Mouse (Mus musculus) neural tube, embryonic 11.5 days (tissue): ENCODE data around the gene Cfap97d1. TPM values are rescaled to one million over a fixed set of nuclear protein-coding genes. Genes with fewer than 3 reads are reported as not detected.

Experiments
- ATAC-seq: fragments of 200-750 bp; cut with Nextera tagmentation; 2 replicates; pipeline ENCODE4 v1.8.0; 2017; ENCODE audit warnings: moderate number of reproducible peaks, mild to moderate bottlenecking, moderate TSS enrichment, moderate library complexity; ENCODE audit not compliant: insufficient read depth, low FRiP score, low TSS enrichment
- DNase-seq: peaks from one replicate; pipeline ENCODE4 v3.0.0-alpha.2; 2015; ENCODE audit warnings: low spot score
- H3K27ac ChIP-seq: fragments of 300-500 bp; sonication (generic); 2 replicates; pipeline ENCODE4 v1.5.1; 2014; ENCODE audit warnings: low read depth, mild to moderate bottlenecking, low read length
- H3K27me3 ChIP-seq: fragments of 300-500 bp; sonication (generic); 2 replicates; pipeline ENCODE4 v1.6.1; 2014; ENCODE audit warnings: mild to moderate bottlenecking, low read length, mixed read lengths; ENCODE audit not compliant: control insufficient read depth, insufficient read depth
- H3K36me3 ChIP-seq: fragments of 300-500 bp; sonication (generic); 2 replicates; pipeline ENCODE4 v1.6.1; 2014; ENCODE audit warnings: mild to moderate bottlenecking, low read length, moderate library complexity, mixed read lengths; ENCODE audit not compliant: control insufficient read depth, insufficient read depth
- H3K4me1 ChIP-seq: fragments of 300-500 bp; sonication (generic); 2 replicates; pipeline ENCODE4 v1.6.1; 2014; ENCODE audit warnings: low read length, mixed read lengths; ENCODE audit not compliant: control insufficient read depth, insufficient read depth
- H3K4me2 ChIP-seq: fragments of 300-500 bp; sonication (generic); 2 replicates; pipeline ENCODE4 v1.6.1; 2014; ENCODE audit warnings: low read depth, mild to moderate bottlenecking, moderate library complexity
- H3K4me3 ChIP-seq: fragments of 300-500 bp; sonication (generic); 2 replicates; pipeline ENCODE4 v1.5.1; 2014; ENCODE audit warnings: low read depth, low read length
- H3K9ac ChIP-seq: fragments of 300-500 bp; sonication (generic); 2 replicates; pipeline ENCODE4 v1.6.1; 2014; ENCODE audit warnings: mild to moderate bottlenecking, low read length
- H3K9me3 ChIP-seq: fragments of 300-500 bp; sonication (generic); 2 replicates; pipeline ENCODE4 v1.6.1; 2016; ENCODE audit warnings: low read length; ENCODE audit not compliant: control insufficient read depth
- WGBS: fragments of 180-500 bp; shearing (Covaris S2); extraction: QIAGEN DNeasy Blood & Tissue Kit; methylation state at CpG from one replicate; pipeline ENCODE4 v1.1.7; 2014; 5-methylcytosine and 5-hydroxymethylcytosine counted together
- polyA plus RNA-seq: library from polyadenylated mRNA; unstranded; fragments of >200 nt; fragmentation: Nextera tagmentation; extraction: Ambion mirVana; gene quantifications from 2 replicates; pipeline ENCODE4 v1.2.1, GENCODE M21; 2014

Cfap97d1 gene
- not detected in 2 replicates for polyA plus RNA-seq

- ATAC-seq, result peak; percentile 61
- peaks cover 9% of the 10 kb centered on the region; the same call in 1 of the 2 replicates for H3K4me1 ChIP-seq
- H3K4me3 ChIP-seq, result peak within 1 kb of the TSS; percentile 54
- no peak within 1 kb of the TSS for H3K27ac ChIP-seq
- WGBS, result 2% methylated on average over 69 of the region's 71 CpGs
- DNase-seq, result peak; percentile 91
- H3K4me2 ChIP-seq, result peak within 1 kb of the TSS; percentile 99
- 0 out of 2 replicates have a peak, but pooled peaks cover 2% of the 10 kb centered on the region for H3K27me3 ChIP-seq
- H3K36me3 ChIP-seq, result no peaks in the 10 kb centered on the region
- peak within 1 kb of the TSS; percentile 68 for H3K9ac ChIP-seq
- H3K9me3 ChIP-seq, result no peaks in the 10 kb centered on the region
Measured at GRCm38 (mm10) chr11:101984054-101985025, at the start of gene Cfap97d1. Gene Cfap97d1 (plus strand): TSS chr11:101984279.

GRCm38 (mm10) chr11:101935743-101936142 is 48.3 kb upstream of the Cfap97d1 start:
- 62% methylated on average over 3 of the region's 3 CpGs for WGBS
- no peaks in the 10 kb centered on the region for H3K9me3 ChIP-seq
- no peak overlapping the region for H3K4me2 ChIP-seq
- no peak for DNase-seq
- H3K36me3 ChIP-seq, result no peaks in the 10 kb centered on the region
- no peak overlapping the region for H3K4me3 ChIP-seq
- no peak for ATAC-seq
- no peak overlapping the region for H3K9ac ChIP-seq
- peaks cover 4% of the 10 kb centered on the region; the same call in 1 of the 2 replicates for H3K27me3 ChIP-seq
- peaks cover 5% of the 10 kb centered on the region for H3K4me1 ChIP-seq
- H3K27ac ChIP-seq, result no peak overlapping the region; the same call in 1 of the 2 replicates

GRCm38 (mm10) chr11:101936421-101936820 is 47.7 kb upstream of the Cfap97d1 start:
- Histone ChIP-seq H3K9me3 (no peaks in the 10 kb centered on the region), H3K27me3 (peaks cover 4% of the 10 kb centered on the region; the same call in 1 of the 2 replicates), H3K4me2 (peak overlapping the region; percentile 1; the same call in 1 of the 2 replicates), H3K4me3 (no peak overlapping the region), H3K4me1 (peaks cover 5% of the 10 kb centered on the region), H3K9ac (no peak overlapping the region), H3K27ac (no peak overlapping the region), H3K36me3 (no peaks in the 10 kb centered on the region)
- DNase-seq (no peak), ATAC-seq (no peak)
- WGBS, result 30% methylated on average over 7 of the region's 7 CpGs

GRCm38 (mm10) chr11:101937108-101937507 is 47.0 kb upstream of the Cfap97d1 start:
- H3K4me3 ChIP-seq, result peak overlapping the region; percentile 32
- peaks cover 4% of the 10 kb centered on the region; the same call in 1 of the 2 replicates for H3K27me3 ChIP-seq
- H3K36me3 ChIP-seq, result no peaks in the 10 kb centered on the region
- DNase-seq (peak; percentile 71), ATAC-seq (no peak)
- H3K4me1 ChIP-seq, result peaks cover 5% of the 10 kb centered on the region
- WGBS, result under 1% methylated on average over 24 of the region's 32 CpGs
- H3K27ac ChIP-seq, result 0 out of 2 replicates have a peak overlapping the region, but pooled peaks have one; percentile 29
- H3K9ac ChIP-seq, result peak overlapping the region; percentile 59
- H3K4me2 ChIP-seq, result peak overlapping the region; percentile 70
- no peaks in the 10 kb centered on the region for H3K9me3 ChIP-seq

- H3K4me3 ChIP-seq, result no peak overlapping the region
- DNase-seq (no peak), ATAC-seq (no peak)
Measured at GRCm38 (mm10) chr11:101943055-101943454, 41.0 kb upstream of the Cfap97d1 start.

GRCm38 (mm10) chr11:101946525-101946924 is 37.6 kb upstream of the Cfap97d1 start:
- Histone ChIP-seq H3K27me3 (0 out of 2 replicates have a peak, but pooled peaks cover 2% of the 10 kb centered on the region), H3K4me2 (no peak overlapping the region), H3K9me3 (no peaks in the 10 kb centered on the region), H3K36me3 (no peaks in the 10 kb centered on the region), H3K4me3 (no peak overlapping the region), H3K9ac (no peak overlapping the region), H3K4me1 (no peaks in the 10 kb centered on the region), H3K27ac (no peak overlapping the region)
- DNase-seq (peak; percentile 59), ATAC-seq (no peak)
- WGBS, result 20% methylated on average over 5 of the region's 5 CpGs

More at GRCm38 (mm10) chr11:101943055-101943454, 41.0 kb upstream of the Cfap97d1 start:
- Histone ChIP-seq H3K4me2 (no peak overlapping the region), H3K9ac (no peak overlapping the region), H3K36me3 (no peaks in the 10 kb centered on the region), H3K4me1 (no peaks in the 10 kb centered on the region), H3K9me3 (no peaks in the 10 kb centered on the region), H3K27ac (no peak overlapping the region), H3K27me3 (peaks cover under 1% of the 10 kb centered on the region; the same call in 1 of the 2 replicates)
- WGBS, result 30% methylated on average over 3 of the region's 3 CpGs

- H3K9me3 ChIP-seq, result no peaks in the 10 kb centered on the region
- no peak overlapping the region for H3K9ac ChIP-seq
- ATAC-seq (no peak), DNase-seq (no peak)
- no peak overlapping the region for H3K4me3 ChIP-seq
- WGBS, result 92% methylated on average over 5 of the region's 5 CpGs
- H3K27ac ChIP-seq, result no peak overlapping the region
- no peaks in the 10 kb centered on the region for H3K36me3 ChIP-seq
- H3K4me2 ChIP-seq, result no peak overlapping the region
- H3K4me1 ChIP-seq, result peaks cover 9% of the 10 kb centered on the region
- H3K27me3 ChIP-seq, result 0 out of 2 replicates have a peak, but pooled peaks cover 4% of the 10 kb centered on the region
Measured at GRCm38 (mm10) chr11:101950021-101950420, 34.1 kb upstream of the Cfap97d1 start.

- Histone ChIP-seq H3K4me3 (no peak overlapping the region), H3K9ac (no peak overlapping the region), H3K27me3 (0 out of 2 replicates have a peak, but pooled peaks cover 4% of the 10 kb centered on the region), H3K9me3 (no peaks in the 10 kb centered on the region), H3K4me1 (peaks cover 9% of the 10 kb centered on the region), H3K36me3 (no peaks in the 10 kb centered on the region), H3K27ac (no peak overlapping the region), H3K4me2 (no peak overlapping the region)
- whole genome bisulfite sequencing, result 33% methylated on average over 24 of the region's 24 CpGs
- ATAC-seq (no peak), DNase-seq (peak; percentile 48)
Measured at GRCm38 (mm10) chr11:101952541-101953341, 31.3 kb upstream of the Cfap97d1 start.
